Mouse (Mus musculus) heart, embryonic 16.5 days (tissue): ENCODE results near the gene Cdc42bpb. TPM values are rescaled to one million over a fixed set of nuclear protein-coding genes. Genes with fewer than 3 reads are reported as not detected.

Source experiments
- ATAC-seq: fragments of 200-750 bp; cut with Nextera tagmentation; replicated peaks from 2 replicates; pipeline ENCODE4 v1.8.0; 2017; ENCODE audit warnings: moderate number of reproducible peaks; ENCODE audit not compliant: insufficient read depth, low FRiP score; ENCODE audit errors: extremely low read depth
- H3K27ac ChIP-seq: fragments of 300-500 bp; sonication (generic); 2 replicates; pipeline ENCODE4 v1.5.1; 2014; ENCODE audit warnings: mild to moderate bottlenecking, low read length, control low read depth, moderate library complexity
- H3K27me3 ChIP-seq: fragments of 300-500 bp; sonication (generic); 2 replicates; pipeline ENCODE4 v1.6.1; 2014; ENCODE audit warnings: low read length, mixed read lengths; ENCODE audit not compliant: control insufficient read depth, insufficient read depth
- H3K36me3 ChIP-seq: fragments of 300-500 bp; sonication (generic); 2 replicates; pipeline ENCODE4 v1.6.1; 2014; ENCODE audit not compliant: control insufficient read depth, insufficient read depth
- H3K4me1 ChIP-seq: fragments of 300-500 bp; sonication (generic); 2 replicates; pipeline ENCODE4 v1.6.1; 2014; ENCODE audit warnings: low read length, mixed read lengths; ENCODE audit not compliant: control insufficient read depth, insufficient read depth
- H3K4me2 ChIP-seq: fragments of 300-500 bp; sonication (generic); 2 replicates; pipeline ENCODE4 v1.6.1; 2014; ENCODE audit warnings: low read depth, mild to moderate bottlenecking, control low read depth, low read length
- H3K4me3 ChIP-seq: fragments of 300-500 bp; sonication (generic); 2 replicates; pipeline ENCODE4 v1.5.1; 2014; ENCODE audit warnings: mild to moderate bottlenecking, control low read depth, low read length
- H3K9ac ChIP-seq: fragments of 300-500 bp; sonication (generic); 2 replicates; pipeline ENCODE4 v1.6.1; 2014; ENCODE audit warnings: low read length, control low read depth
- H3K9me3 ChIP-seq: fragments of 300-500 bp; sonication (generic); replicated peaks from 2 replicates; pipeline ENCODE4 v1.6.1; 2016; ENCODE audit warnings: low read length; ENCODE audit not compliant: control insufficient read depth
- WGBS: fragments of 180-500 bp; shearing (Covaris S2); extraction: QIAGEN DNeasy Blood & Tissue Kit; methylation state at CpG from one replicate; pipeline ENCODE4 v1.1.7; 2014; 5-methylcytosine and 5-hydroxymethylcytosine counted together
- polyA plus RNA-seq: library from polyadenylated mRNA; unstranded; fragments of >200 nt; fragmentation: Nextera tagmentation; extraction: Ambion mirVana; gene quantifications from 2 replicates; pipeline ENCODE4 v1.2.1, GENCODE M21; 2015

Cdc42bpb gene
- polyA plus RNA-seq, 1 experiment from 2014 or later = 19.6 TPM

GRCm38 (mm10) chr12:111321832-111322231 is 55.7 kb downstream of the Cdc42bpb start:
- Histone ChIP-seq H3K36me3 (peaks cover 76% of the 10 kb centered on the region), H3K9ac (no peak overlapping the region), H3K9me3 (no peaks in the 10 kb centered on the region), H3K4me2 (no peak overlapping the region), H3K27ac (no peak overlapping the region), H3K4me3 (no peak overlapping the region), H3K4me1 (no peaks in the 10 kb centered on the region; the same call in 1 of the 2 replicates), H3K27me3 (no peaks in the 10 kb centered on the region)
- WGBS = 90% methylated on average over 13 of the region's 13 CpGs
- ATAC-seq = no peak

- ATAC-seq = peak; percentile 65; the same call in 1 of the 2 replicates
- H3K4me3 ChIP-seq = no peak overlapping the region
- H3K27ac ChIP-seq = no peak overlapping the region
- H3K4me2 ChIP-seq = no peak overlapping the region
- peaks cover 82% of the 10 kb centered on the region for H3K36me3 ChIP-seq
- 42% methylated on average over 12 of the region's 12 CpGs for WGBS
- no peaks in the 10 kb centered on the region; the same call in 1 of the 2 replicates for H3K4me1 ChIP-seq
- no peak overlapping the region for H3K9ac ChIP-seq
- no peaks in the 10 kb centered on the region for H3K9me3 ChIP-seq
- H3K27me3 ChIP-seq = no peaks in the 10 kb centered on the region
Observed at GRCm38 (mm10) chr12:111320549-111320948, 57.0 kb downstream of the Cdc42bpb start.

- H3K4me1 ChIP-seq = no peaks in the 10 kb centered on the region; the same call in 1 of the 2 replicates
- no peak for ATAC-seq
- no peak overlapping the region for H3K4me2 ChIP-seq
- H3K9ac ChIP-seq = no peak overlapping the region
- H3K9me3 ChIP-seq = no peaks in the 10 kb centered on the region
- H3K27ac ChIP-seq = no peak overlapping the region
- peaks cover 81% of the 10 kb centered on the region for H3K36me3 ChIP-seq
- no peak overlapping the region for H3K4me3 ChIP-seq
- WGBS = 92% methylated on average over 9 of the region's 9 CpGs
- no peaks in the 10 kb centered on the region for H3K27me3 ChIP-seq
Observed at GRCm38 (mm10) chr12:111317694-111318093, 59.8 kb downstream of the Cdc42bpb start.

- H3K9me3 ChIP-seq = no peaks in the 10 kb centered on the region
- H3K4me1 ChIP-seq = no peaks in the 10 kb centered on the region
- H3K4me2 ChIP-seq = no peak overlapping the region
- ATAC-seq = no peak
- H3K36me3 ChIP-seq = peaks cover 65% of the 10 kb centered on the region
- no peak overlapping the region for H3K4me3 ChIP-seq
- WGBS = 89% methylated on average over 7 of the region's 7 CpGs
- no peaks in the 10 kb centered on the region for H3K27me3 ChIP-seq
- no peak overlapping the region for H3K27ac ChIP-seq
- H3K9ac ChIP-seq = no peak overlapping the region
Observed at GRCm38 (mm10) chr12:111314273-111314672, 63.2 kb downstream of the Cdc42bpb start.

GRCm38 (mm10) chr12:111311775-111312174 is 65.7 kb downstream of the Cdc42bpb start:
- Histone ChIP-seq H3K27me3 (no peaks in the 10 kb centered on the region), H3K36me3 (peaks cover 55% of the 10 kb centered on the region), H3K4me1 (no peaks in the 10 kb centered on the region), H3K27ac (no peak overlapping the region), H3K9me3 (no peaks in the 10 kb centered on the region), H3K9ac (no peak overlapping the region), H3K4me3 (no peak overlapping the region), H3K4me2 (no peak overlapping the region)
- WGBS = 88% methylated on average over 10 of the region's 10 CpGs
- no peak for ATAC-seq

GRCm38 (mm10) chr12:111309931-111310330 is 67.6 kb downstream of the Cdc42bpb start:
- H3K9ac ChIP-seq = no peak overlapping the region
- ATAC-seq = no peak
- H3K4me2 ChIP-seq = no peak overlapping the region
- no peaks in the 10 kb centered on the region for H3K4me1 ChIP-seq
- peaks cover 48% of the 10 kb centered on the region for H3K36me3 ChIP-seq
- 82% methylated on average over 14 of the region's 14 CpGs for WGBS
- no peaks in the 10 kb centered on the region for H3K27me3 ChIP-seq
- no peaks in the 10 kb centered on the region for H3K9me3 ChIP-seq
- no peak overlapping the region for H3K27ac ChIP-seq
- H3K4me3 ChIP-seq = no peak overlapping the region

- ATAC-seq = no peak
Observed at GRCm38 (mm10) chr12:111309256-111309655, 68.3 kb downstream of the Cdc42bpb start.

GRCm38 (mm10) chr12:111306821-111307220 is 70.7 kb downstream of the Cdc42bpb start:
- H3K4me1 ChIP-seq = no peaks in the 10 kb centered on the region
- H3K9me3 ChIP-seq = no peaks in the 10 kb centered on the region
- no peak overlapping the region for H3K27ac ChIP-seq
- H3K36me3 ChIP-seq = peaks cover 52% of the 10 kb centered on the region
- no peaks in the 10 kb centered on the region for H3K27me3 ChIP-seq
- WGBS = 73% methylated on average over 8 of the region's 8 CpGs
- no peak overlapping the region for H3K4me3 ChIP-seq
- no peak overlapping the region for H3K9ac ChIP-seq
- H3K4me2 ChIP-seq = no peak overlapping the region
- no peak for ATAC-seq

More at GRCm38 (mm10) chr12:111309256-111309655, 68.3 kb downstream of the Cdc42bpb start:
- Histone ChIP-seq H3K9ac (no peak overlapping the region), H3K27ac (no peak overlapping the region), H3K4me2 (no peak overlapping the region), H3K4me3 (no peak overlapping the region), H3K36me3 (peaks cover 51% of the 10 kb centered on the region), H3K9me3 (no peaks in the 10 kb centered on the region), H3K27me3 (no peaks in the 10 kb centered on the region), H3K4me1 (no peaks in the 10 kb centered on the region)
- WGBS = 90% methylated on average over 12 of the region's 12 CpGs

- H3K27ac ChIP-seq = no peak overlapping the region
- ATAC-seq = no peak
- peaks cover 60% of the 10 kb centered on the region for H3K36me3 ChIP-seq
- no peaks in the 10 kb centered on the region for H3K9me3 ChIP-seq
- H3K27me3 ChIP-seq = no peaks in the 10 kb centered on the region
- 92% methylated on average over 8 of the region's 8 CpGs for WGBS
- H3K4me3 ChIP-seq = no peak overlapping the region
- no peak overlapping the region for H3K4me2 ChIP-seq
- no peaks in the 10 kb centered on the region for H3K4me1 ChIP-seq
- no peak overlapping the region for H3K9ac ChIP-seq
Observed at GRCm38 (mm10) chr12:111303702-111304337, 73.7 kb downstream of the Cdc42bpb start.
